Mouse (Mus musculus) heart, embryonic 16.5 days (tissue): ENCODE results near the gene B4gat1. TPM values are rescaled to one million over a fixed set of nuclear protein-coding genes. Genes with fewer than 3 reads are reported as not detected.

Source experiments
- ATAC-seq: fragments of 200-750 bp; cut with Nextera tagmentation; replicated peaks from 2 replicates; pipeline ENCODE4 v1.8.0; 2017; ENCODE audit warnings: moderate number of reproducible peaks; ENCODE audit not compliant: insufficient read depth, low FRiP score; ENCODE audit errors: extremely low read depth
- H3K27ac ChIP-seq: fragments of 300-500 bp; sonication (generic); 2 replicates; pipeline ENCODE4 v1.5.1; 2014; ENCODE audit warnings: mild to moderate bottlenecking, low read length, control low read depth, moderate library complexity
- H3K27me3 ChIP-seq: fragments of 300-500 bp; sonication (generic); 2 replicates; pipeline ENCODE4 v1.6.1; 2014; ENCODE audit warnings: low read length, mixed read lengths; ENCODE audit not compliant: control insufficient read depth, insufficient read depth
- H3K36me3 ChIP-seq: fragments of 300-500 bp; sonication (generic); 2 replicates; pipeline ENCODE4 v1.6.1; 2014; ENCODE audit not compliant: control insufficient read depth, insufficient read depth
- H3K4me1 ChIP-seq: fragments of 300-500 bp; sonication (generic); 2 replicates; pipeline ENCODE4 v1.6.1; 2014; ENCODE audit warnings: low read length, mixed read lengths; ENCODE audit not compliant: control insufficient read depth, insufficient read depth
- H3K4me2 ChIP-seq: fragments of 300-500 bp; sonication (generic); 2 replicates; pipeline ENCODE4 v1.6.1; 2014; ENCODE audit warnings: low read depth, mild to moderate bottlenecking, control low read depth, low read length
- H3K4me3 ChIP-seq: fragments of 300-500 bp; sonication (generic); 2 replicates; pipeline ENCODE4 v1.5.1; 2014; ENCODE audit warnings: mild to moderate bottlenecking, control low read depth, low read length
- H3K9ac ChIP-seq: fragments of 300-500 bp; sonication (generic); 2 replicates; pipeline ENCODE4 v1.6.1; 2014; ENCODE audit warnings: low read length, control low read depth
- H3K9me3 ChIP-seq: fragments of 300-500 bp; sonication (generic); replicated peaks from 2 replicates; pipeline ENCODE4 v1.6.1; 2016; ENCODE audit warnings: low read length; ENCODE audit not compliant: control insufficient read depth
- WGBS: fragments of 180-500 bp; shearing (Covaris S2); extraction: QIAGEN DNeasy Blood & Tissue Kit; methylation state at CpG from one replicate; pipeline ENCODE4 v1.1.7; 2014; 5-methylcytosine and 5-hydroxymethylcytosine counted together
- polyA plus RNA-seq: library from polyadenylated mRNA; unstranded; fragments of >200 nt; fragmentation: Nextera tagmentation; extraction: Ambion mirVana; gene quantifications from 2 replicates; pipeline ENCODE4 v1.2.1, GENCODE M21; 2015

Gene B4gat1
- polyA plus RNA-seq, 1 experiment from 2014 or later, result 43.5 TPM

- ATAC-seq, result no peak
- Histone ChIP-seq H3K4me1 (peaks cover 29% of the 10 kb centered on the region), H3K9ac (no peak overlapping the region), H3K36me3 (no peaks in the 10 kb centered on the region), H3K27ac (no peak overlapping the region), H3K9me3 (no peaks in the 10 kb centered on the region), H3K27me3 (no peaks in the 10 kb centered on the region; the same call in 1 of the 2 replicates), H3K4me3 (no peak overlapping the region), H3K4me2 (no peak overlapping the region)
- 79% methylated on average over 5 of the region's 5 CpGs for WGBS
Observed at GRCm38 (mm10) chr19:5062041-5062440, 23.4 kb downstream of the B4gat1 start.

GRCm38 (mm10) chr19:5062446-5062845 is 23.8 kb downstream of the B4gat1 start:
- H3K36me3 ChIP-seq, result no peaks in the 10 kb centered on the region
- no peak overlapping the region for H3K4me2 ChIP-seq
- peaks cover 33% of the 10 kb centered on the region for H3K4me1 ChIP-seq
- H3K9me3 ChIP-seq, result no peaks in the 10 kb centered on the region
- H3K27me3 ChIP-seq, result no peaks in the 10 kb centered on the region; the same call in 1 of the 2 replicates
- no peak overlapping the region for H3K27ac ChIP-seq
- H3K4me3 ChIP-seq, result no peak overlapping the region
- WGBS, result 78% methylated on average over 6 of the region's 6 CpGs
- ATAC-seq, result no peak
- no peak overlapping the region for H3K9ac ChIP-seq

- H3K27me3 ChIP-seq, result peaks cover 14% of the 10 kb centered on the region; the same call in 1 of the 2 replicates
- no peak overlapping the region for H3K9ac ChIP-seq
- no peak overlapping the region for H3K4me2 ChIP-seq
- H3K9me3 ChIP-seq, result no peaks in the 10 kb centered on the region
- H3K4me1 ChIP-seq, result peaks cover 23% of the 10 kb centered on the region
- no peak overlapping the region for H3K27ac ChIP-seq
- 48% methylated on average over 7 of the region's 7 CpGs for WGBS
- no peak for ATAC-seq
- no peaks in the 10 kb centered on the region for H3K36me3 ChIP-seq
- H3K4me3 ChIP-seq, result no peak overlapping the region
Observed at GRCm38 (mm10) chr19:5065104-5065503, 26.5 kb downstream of the B4gat1 start.

GRCm38 (mm10) chr19:5067040-5067799 is 28.6 kb downstream of the B4gat1 start:
- peak overlapping the region; percentile 95 for H3K4me2 ChIP-seq
- H3K4me1 ChIP-seq, result peaks cover 21% of the 10 kb centered on the region
- peak overlapping the region; percentile 59 for H3K4me3 ChIP-seq
- peak overlapping the region; percentile 56 for H3K27ac ChIP-seq
- no peaks in the 10 kb centered on the region for H3K9me3 ChIP-seq
- peaks cover 14% of the 10 kb centered on the region; the same call in 1 of the 2 replicates for H3K27me3 ChIP-seq
- ATAC-seq, result 0 out of 2 replicates have a peak, but pooled peaks have one; percentile 9
- WGBS, result 8% methylated on average over 15 of the region's 15 CpGs
- H3K9ac ChIP-seq, result peak overlapping the region; percentile 81
- H3K36me3 ChIP-seq, result no peaks in the 10 kb centered on the region

GRCm38 (mm10) chr19:5067867-5068569 is 29.4 kb downstream of the B4gat1 start, which contains the start of gene Cd248:
Gene Cd248, plus strand, starts transcription at chr19:5068078.
- ATAC-seq, result peak; percentile 72
- Histone ChIP-seq H3K4me2 (peak within 1 kb of the TSS; percentile 95), H3K27ac (peak within 1 kb of the TSS; percentile 56), H3K27me3 (peaks cover 14% of the 10 kb centered on the region; the same call in 1 of the 2 replicates), H3K4me1 (peaks cover 24% of the 10 kb centered on the region), H3K4me3 (peak within 1 kb of the TSS; percentile 59), H3K9me3 (no peaks in the 10 kb centered on the region), H3K36me3 (no peaks in the 10 kb centered on the region), H3K9ac (peak within 1 kb of the TSS; percentile 81)
- 3% methylated on average over 52 of the region's 56 CpGs for WGBS

- Histone ChIP-seq H3K27me3 (peaks cover 14% of the 10 kb centered on the region), H3K9me3 (no peaks in the 10 kb centered on the region), H3K4me2 (peak overlapping the region; percentile 95), H3K27ac (no peak overlapping the region), H3K4me3 (peak overlapping the region; percentile 59), H3K9ac (peak overlapping the region; percentile 81), H3K4me1 (peaks cover 24% of the 10 kb centered on the region), H3K36me3 (no peaks in the 10 kb centered on the region)
- WGBS, result 36% methylated on average over 20 of the region's 21 CpGs
- ATAC-seq, result no peak
Observed at GRCm38 (mm10) chr19:5068570-5069234, 30.1 kb downstream of the B4gat1 start.

- H3K4me3 ChIP-seq, result peak overlapping the region; percentile 59
- H3K27me3 ChIP-seq, result peaks cover 22% of the 10 kb centered on the region
- WGBS, result 79% methylated on average over 5 of the region's 5 CpGs
- H3K27ac ChIP-seq, result no peak overlapping the region
- no peak overlapping the region for H3K9ac ChIP-seq
- H3K4me1 ChIP-seq, result peaks cover 24% of the 10 kb centered on the region
- no peak for ATAC-seq
- H3K36me3 ChIP-seq, result no peaks in the 10 kb centered on the region
- peak overlapping the region; percentile 95 for H3K4me2 ChIP-seq
- H3K9me3 ChIP-seq, result no peaks in the 10 kb centered on the region
Observed at GRCm38 (mm10) chr19:5069486-5069885, 30.9 kb downstream of the B4gat1 start.

GRCm38 (mm10) chr19:5069978-5070377 is 31.4 kb downstream of the B4gat1 start:
- Histone ChIP-seq H3K27ac (no peak overlapping the region), H3K4me3 (no peak overlapping the region), H3K9me3 (no peaks in the 10 kb centered on the region), H3K27me3 (peaks cover 22% of the 10 kb centered on the region), H3K4me2 (peak overlapping the region; percentile 95), H3K9ac (no peak overlapping the region), H3K36me3 (no peaks in the 10 kb centered on the region), H3K4me1 (peaks cover 24% of the 10 kb centered on the region)
- no peak for ATAC-seq
- 77% methylated on average over 7 of the region's 7 CpGs for WGBS
